Mouse (Mus musculus): ENCODE measurements around the gene Arhgef38.

- TF ChIP-seq POLR2A (IDR thresholded peaks at IDR 0.05; ENCODE audit: borderline replicate concordance, extremely low read depth, low read depth, low read length): no peak
- TF ChIP-seq CTCF (IDR thresholded peaks at IDR 0.05; ENCODE audit: insufficient read depth, low read length): no peak
Observed at GRCm38 (mm10) chr3:133082736-133083135, 152.0 kb downstream of the Arhgef38 start.
